Mouse (Mus musculus) naive thymus-derived CD4-positive, alpha-beta T cell, adult 2 months (primary cell): ENCODE data around the gene Gm4307.
"Not testable (repeated sequence)": the region's sequence is repeated elsewhere in the genome, so short reads cannot be mapped to it uniquely, and the experiment has no call there.

ENCODE experiments used
- DNase-seq: peaks from one replicate; pipeline ENCODE4 v3.0.0-alpha.2; 2011; ENCODE audit warnings: low read depth

Gene Gm4307

DNA sequence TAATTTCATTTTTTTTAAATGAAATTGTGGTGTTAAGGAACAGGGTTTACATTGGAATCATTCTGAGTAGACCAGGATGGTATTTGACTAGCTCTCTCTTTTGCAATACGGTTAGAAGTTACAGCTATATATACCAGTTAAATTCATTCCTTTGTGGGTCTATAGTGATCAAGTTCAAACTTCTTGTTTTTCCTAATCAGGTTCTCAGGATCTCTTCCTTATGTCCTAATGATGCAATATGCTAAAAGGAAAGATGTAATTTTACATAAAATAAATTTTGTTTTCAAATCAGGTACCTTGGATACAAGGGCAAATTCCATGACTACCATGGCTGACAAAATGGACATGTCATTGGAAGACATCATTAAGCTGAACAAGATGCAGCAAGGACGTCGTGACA is at the start of gene Gm4307:
Gm4307 (plus strand) TSS at position 301 of the 400 bp plus-strand sequence.
- not testable (repeated sequence) for DNase-seq

DNA sequence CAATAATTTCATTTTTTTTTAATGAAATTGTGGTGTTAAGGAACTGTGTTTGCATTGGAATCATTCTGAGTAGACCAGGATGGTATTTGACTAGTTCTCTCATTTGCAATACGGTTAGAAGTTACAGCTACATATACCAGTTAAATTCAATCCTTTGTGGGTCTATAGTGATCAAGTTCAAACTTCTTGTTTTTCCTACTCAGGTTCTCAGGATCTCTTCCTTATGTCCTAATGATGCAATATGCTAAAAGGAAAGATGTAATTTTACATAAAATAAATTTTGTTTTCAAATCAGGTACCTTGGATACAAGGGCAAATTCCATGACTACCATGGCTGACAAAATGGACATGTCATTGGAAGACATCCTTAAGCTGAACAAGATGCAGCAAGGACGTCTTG is 25.8 kb upstream of the Gm4307 start, which contains the start of gene Gm4301:
Gm4301 (plus strand) TSS at position 301 of the 400 bp plus-strand sequence.
- not testable (repeated sequence) for DNase-seq

DNA sequence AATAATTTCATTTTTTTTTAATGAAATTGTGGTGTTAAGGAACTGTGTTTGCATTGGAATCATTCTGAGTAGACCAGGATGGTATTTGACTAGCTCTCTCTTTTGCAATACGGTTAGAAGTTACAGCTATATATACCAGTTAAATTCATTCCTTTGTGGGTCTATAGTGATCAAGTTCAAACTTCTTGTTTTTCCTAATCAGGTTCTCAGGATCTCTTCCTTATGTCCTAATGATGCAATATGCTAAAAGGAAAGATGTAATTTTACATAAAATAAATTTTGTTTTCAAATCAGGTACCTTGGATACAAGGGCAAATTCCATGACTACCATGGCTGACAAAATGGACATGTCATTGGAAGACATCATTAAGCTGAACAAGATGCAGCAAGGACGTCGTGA is 20.6 kb upstream of the Gm4307 start, which contains the start of gene Gm4302:
Gm4302 (plus strand) TSS at position 301 of the 400 bp plus-strand sequence.
- DNase-seq = not testable (repeated sequence)

DNA sequence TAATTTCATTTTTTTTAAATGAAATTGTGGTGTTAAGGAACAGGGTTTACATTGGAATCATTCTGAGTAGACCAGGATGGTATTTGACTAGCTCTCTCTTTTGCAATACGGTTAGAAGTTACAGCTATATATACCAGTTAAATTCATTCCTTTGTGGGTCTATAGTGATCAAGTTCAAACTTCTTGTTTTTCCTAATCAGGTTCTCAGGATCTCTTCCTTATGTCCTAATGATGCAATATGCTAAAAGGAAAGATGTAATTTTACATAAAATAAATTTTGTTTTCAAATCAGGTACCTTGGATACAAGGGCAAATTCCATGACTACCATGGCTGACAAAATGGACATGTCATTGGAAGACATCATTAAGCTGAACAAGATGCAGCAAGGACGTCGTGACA is 15.5 kb upstream of the Gm4307 start, which contains the start of gene Gm4303:
Gm4303 (plus strand) TSS at position 301 of the 400 bp plus-strand sequence.
- not testable (repeated sequence) for DNase-seq

DNA sequence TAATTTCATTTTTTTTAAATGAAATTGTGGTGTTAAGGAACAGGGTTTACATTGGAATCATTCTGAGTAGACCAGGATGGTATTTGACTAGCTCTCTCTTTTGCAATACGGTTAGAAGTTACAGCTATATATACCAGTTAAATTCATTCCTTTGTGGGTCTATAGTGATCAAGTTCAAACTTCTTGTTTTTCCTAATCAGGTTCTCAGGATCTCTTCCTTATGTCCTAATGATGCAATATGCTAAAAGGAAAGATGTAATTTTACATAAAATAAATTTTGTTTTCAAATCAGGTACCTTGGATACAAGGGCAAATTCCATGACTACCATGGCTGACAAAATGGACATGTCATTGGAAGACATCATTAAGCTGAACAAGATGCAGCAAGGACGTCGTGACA is 10.3 kb upstream of the Gm4307 start, which contains the start of gene Gm4305:
Gm4305 (plus strand) TSS at position 301 of the 400 bp plus-strand sequence.
- not testable (repeated sequence) for DNase-seq

DNA sequence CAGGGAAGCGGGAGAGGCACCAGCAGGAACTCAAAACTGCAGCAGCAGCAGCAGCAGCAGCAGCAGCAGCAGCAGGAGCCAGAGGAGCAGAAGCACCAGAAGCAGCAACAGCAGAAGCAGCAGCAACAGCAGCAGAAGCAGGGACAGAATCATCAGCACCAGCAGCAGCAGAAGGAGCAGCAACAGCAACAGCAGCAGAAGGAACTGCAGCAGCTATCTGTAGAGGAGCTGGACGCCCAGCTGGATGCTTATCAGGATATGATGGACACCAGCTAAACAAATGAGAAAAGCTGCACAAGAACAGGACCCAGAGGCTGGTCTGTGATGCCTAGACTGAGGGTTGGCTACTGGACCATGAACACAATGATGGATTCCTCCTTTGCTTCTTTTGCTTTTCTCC is 4.3 kb upstream of the Gm4307 start:
- DNase-seq = not testable (repeated sequence)

DNA sequence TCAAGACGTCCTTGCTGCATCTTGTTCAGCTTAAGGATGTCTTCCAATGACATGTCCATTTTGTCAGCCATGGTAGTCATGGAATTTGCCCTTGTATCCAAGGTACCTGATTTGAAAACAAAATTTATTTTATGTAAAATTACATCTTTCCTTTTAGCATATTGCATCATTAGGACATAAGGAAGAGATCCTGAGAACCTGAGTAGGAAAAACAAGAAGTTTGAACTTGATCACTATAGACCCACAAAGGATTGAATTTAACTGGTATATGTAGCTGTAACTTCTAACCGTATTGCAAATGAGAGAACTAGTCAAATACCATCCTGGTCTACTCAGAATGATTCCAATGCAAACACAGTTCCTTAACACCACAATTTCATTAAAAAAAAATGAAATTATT is 21.3 kb downstream of the Gm4307 start, which contains the start of gene Gm4312:
Gm4312 (minus strand) TSS at position 101 of the 400 bp plus-strand sequence.
- not testable (repeated sequence) for DNase-seq

DNA sequence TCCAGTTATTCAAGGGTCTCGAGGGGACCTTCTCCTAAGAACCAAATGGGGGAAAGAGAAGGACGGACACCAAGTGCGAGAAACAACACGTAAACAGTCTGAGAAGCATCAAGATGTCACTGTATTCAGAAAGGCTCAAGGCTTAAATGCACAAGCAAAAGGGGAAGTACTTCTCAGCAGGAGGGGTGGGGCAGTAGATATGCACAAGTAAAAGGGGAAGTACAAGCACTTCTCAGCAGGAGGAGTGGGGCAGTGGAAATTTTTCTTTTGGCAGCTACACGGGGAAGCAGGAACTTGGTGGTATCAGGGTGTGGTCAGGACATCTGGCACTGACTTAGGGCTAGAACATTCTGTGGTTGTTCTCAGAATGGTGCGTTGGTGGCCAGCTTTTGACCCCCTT is 41.2 kb downstream of the Gm4307 start:
- not testable (repeated sequence) for DNase-seq
